Mouse (Mus musculus) liver, embryonic 13.5 days (tissue): ENCODE measurements around the gene Bach2. TPM values are rescaled to one million over a fixed set of nuclear protein-coding genes. Genes with fewer than 3 reads are reported as not detected.

Experiments
- ATAC-seq: fragments of 200-750 bp; cut with Nextera tagmentation; 2 replicates; pipeline ENCODE4 v1.8.0; 2017; ENCODE audit warnings: low read depth, mild to moderate bottlenecking, moderate number of reproducible peaks, moderate library complexity
- DNase-seq: peaks from one replicate; pipeline ENCODE4 v3.0.0; 2022
- H3K27ac ChIP-seq: fragments of 300-500 bp; sonication (generic); 2 replicates; pipeline ENCODE4 v1.5.1; 2015; ENCODE audit warnings: moderate library complexity, mild to moderate bottlenecking, inconsistent platforms
- H3K27me3 ChIP-seq: fragments of 300-500 bp; sonication (generic); 2 replicates; pipeline ENCODE4 v1.6.1; 2015; ENCODE audit warnings: mild to moderate bottlenecking, inconsistent platforms
- H3K36me3 ChIP-seq: fragments of 300-500 bp; sonication (generic); 2 replicates; pipeline ENCODE4 v1.6.1; 2015; ENCODE audit warnings: mild to moderate bottlenecking, inconsistent platforms
- H3K4me1 ChIP-seq: fragments of 300-500 bp; sonication (generic); replicated peaks from 2 replicates; pipeline ENCODE4 v1.6.1; 2015; ENCODE audit warnings: inconsistent platforms
- H3K4me2 ChIP-seq: fragments of 300-500 bp; sonication (generic); 2 replicates; pipeline ENCODE4 v1.6.1; 2015; ENCODE audit warnings: inconsistent platforms, mild to moderate bottlenecking, moderate library complexity
- H3K4me3 ChIP-seq: fragments of 300-500 bp; sonication (generic); replicated peaks from 2 replicates; pipeline ENCODE4 v1.5.1; 2015; ENCODE audit warnings: mild to moderate bottlenecking, inconsistent platforms
- H3K9ac ChIP-seq: fragments of 300-500 bp; sonication (generic); 2 replicates; pipeline ENCODE4 v1.6.1; 2015; ENCODE audit warnings: mild to moderate bottlenecking, inconsistent platforms
- H3K9me3 ChIP-seq: fragments of 300-500 bp; sonication (generic); replicated peaks from 2 replicates; pipeline ENCODE4 v1.6.1; 2016; ENCODE audit warnings: inconsistent platforms
- WGBS: fragments of 180-500 bp; shearing (Covaris S2); methylation state at CpG from one replicate; pipeline ENCODE4 v1.1.7; 2015; ENCODE audit not compliant: insufficient replicate concordance; 5-methylcytosine and 5-hydroxymethylcytosine counted together
- polyA plus RNA-seq: library from polyadenylated mRNA; unstranded; fragments of >200 nt; fragmentation: Nextera tagmentation; extraction: Ambion mirVana; gene quantifications from 2 replicates; pipeline ENCODE4 v1.2.1, GENCODE M21; 2015

Gene Bach2
- polyA plus RNA-seq, 1 experiment from 2014 or later: 1.2 TPM

- Histone ChIP-seq H3K27me3 (no peaks in the 10 kb centered on the region), H3K4me3 (no peak overlapping the region), H3K4me2 (no peak overlapping the region), H3K9me3 (no peaks in the 10 kb centered on the region), H3K36me3 (no peaks in the 10 kb centered on the region), H3K27ac (no peak overlapping the region), H3K9ac (no peak overlapping the region), H3K4me1 (peaks cover 41% of the 10 kb centered on the region)
- DNase-seq (no peak), ATAC-seq (no peak)
- 65% methylated on average over 1 of the region's 1 CpGs for WGBS
Observed at GRCm38 (mm10) chr4:32334131-32334530, 95.5 kb downstream of the Bach2 start.

- Histone ChIP-seq H3K9ac (no peak overlapping the region), H3K4me2 (no peak overlapping the region), H3K4me3 (no peak overlapping the region), H3K27ac (no peak overlapping the region), H3K36me3 (no peaks in the 10 kb centered on the region), H3K9me3 (no peaks in the 10 kb centered on the region), H3K4me1 (peaks cover 39% of the 10 kb centered on the region), H3K27me3 (no peaks in the 10 kb centered on the region)
- DNase-seq: no peak
- ATAC-seq: no peak
- WGBS: 65% methylated on average over 5 of the region's 5 CpGs
Observed at GRCm38 (mm10) chr4:32334765-32335164, 96.2 kb downstream of the Bach2 start.

- Histone ChIP-seq H3K4me2 (no peak overlapping the region), H3K4me3 (no peak overlapping the region), H3K36me3 (no peaks in the 10 kb centered on the region), H3K9me3 (no peaks in the 10 kb centered on the region), H3K9ac (no peak overlapping the region), H3K27ac (no peak overlapping the region), H3K4me1 (peaks cover 37% of the 10 kb centered on the region), H3K27me3 (no peaks in the 10 kb centered on the region)
- WGBS: 62% methylated on average over 12 of the region's 12 CpGs
- DNase-seq (no peak), ATAC-seq (no peak)
Observed at GRCm38 (mm10) chr4:32335659-32336058, 97.1 kb downstream of the Bach2 start.

- Histone ChIP-seq H3K4me1 (peaks cover 28% of the 10 kb centered on the region), H3K36me3 (no peaks in the 10 kb centered on the region), H3K27ac (no peak overlapping the region), H3K9me3 (no peaks in the 10 kb centered on the region), H3K4me2 (no peak overlapping the region), H3K4me3 (no peak overlapping the region), H3K27me3 (no peaks in the 10 kb centered on the region), H3K9ac (no peak overlapping the region)
- WGBS: 30% methylated on average over 4 of the region's 4 CpGs
- DNase-seq: no peak
- ATAC-seq: peak; percentile 45; the same call in 1 of the 2 replicates
Observed at GRCm38 (mm10) chr4:32336642-32337041, 98.0 kb downstream of the Bach2 start.

- ATAC-seq: peak; percentile 87
- Histone ChIP-seq H3K27me3 (no peaks in the 10 kb centered on the region), H3K4me3 (no peak overlapping the region), H3K27ac (no peak overlapping the region), H3K4me1 (peaks cover 28% of the 10 kb centered on the region), H3K9ac (no peak overlapping the region), H3K4me2 (peak overlapping the region; percentile 39), H3K9me3 (no peaks in the 10 kb centered on the region), H3K36me3 (no peaks in the 10 kb centered on the region)
- WGBS: 4% methylated on average over 11 of the region's 11 CpGs
- DNase-seq: peak; percentile 40
Observed at GRCm38 (mm10) chr4:32337638-32338037, 99.0 kb downstream of the Bach2 start.

GRCm38 (mm10) chr4:32338451-32338850 is 99.8 kb downstream of the Bach2 start:
- no peaks in the 10 kb centered on the region for H3K27me3 ChIP-seq
- peaks cover 32% of the 10 kb centered on the region for H3K4me1 ChIP-seq
- no peaks in the 10 kb centered on the region for H3K9me3 ChIP-seq
- no peak overlapping the region for H3K4me3 ChIP-seq
- no peak for DNase-seq
- no peak overlapping the region for H3K4me2 ChIP-seq
- ATAC-seq: no peak
- 75% methylated on average over 10 of the region's 10 CpGs for WGBS
- H3K9ac ChIP-seq: no peak overlapping the region
- H3K36me3 ChIP-seq: no peaks in the 10 kb centered on the region
- no peak overlapping the region for H3K27ac ChIP-seq

GRCm38 (mm10) chr4:32340844-32341243 is 102.2 kb downstream of the Bach2 start:
- H3K4me3 ChIP-seq: no peak overlapping the region
- WGBS: 77% methylated on average over 7 of the region's 7 CpGs
- H3K27me3 ChIP-seq: no peaks in the 10 kb centered on the region
- no peak overlapping the region for H3K4me2 ChIP-seq
- H3K4me1 ChIP-seq: peaks cover 29% of the 10 kb centered on the region
- no peaks in the 10 kb centered on the region for H3K9me3 ChIP-seq
- no peak overlapping the region for H3K9ac ChIP-seq
- no peaks in the 10 kb centered on the region for H3K36me3 ChIP-seq
- no peak for DNase-seq
- no peak for ATAC-seq
- no peak overlapping the region for H3K27ac ChIP-seq

GRCm38 (mm10) chr4:32342269-32342668 is 103.7 kb downstream of the Bach2 start:
- Histone ChIP-seq H3K9me3 (no peaks in the 10 kb centered on the region), H3K4me1 (peaks cover 19% of the 10 kb centered on the region), H3K9ac (no peak overlapping the region), H3K4me3 (no peak overlapping the region), H3K27me3 (no peaks in the 10 kb centered on the region), H3K4me2 (no peak overlapping the region), H3K27ac (no peak overlapping the region), H3K36me3 (no peaks in the 10 kb centered on the region)
- no peak for ATAC-seq
- 49% methylated on average over 7 of the region's 7 CpGs for WGBS
- no peak for DNase-seq

GRCm38 (mm10) chr4:32343256-32344165 is 104.9 kb downstream of the Bach2 start:
- ATAC-seq: no peak
- Histone ChIP-seq H3K4me2 (no peak overlapping the region), H3K4me3 (no peak overlapping the region), H3K36me3 (no peaks in the 10 kb centered on the region), H3K9me3 (no peaks in the 10 kb centered on the region), H3K27me3 (no peaks in the 10 kb centered on the region), H3K9ac (no peak overlapping the region), H3K27ac (peak overlapping the region; percentile 6; the same call in 1 of the 2 replicates), H3K4me1 (peaks cover 9% of the 10 kb centered on the region)
- DNase-seq: no peak
- whole genome bisulfite sequencing: 15% methylated on average over 14 of the region's 14 CpGs

GRCm38 (mm10) chr4:32344276-32344675 is 105.7 kb downstream of the Bach2 start:
- Histone ChIP-seq H3K4me3 (no peak overlapping the region), H3K27me3 (no peaks in the 10 kb centered on the region), H3K27ac (no peak overlapping the region), H3K36me3 (no peaks in the 10 kb centered on the region), H3K4me2 (no peak overlapping the region), H3K4me1 (peaks cover 9% of the 10 kb centered on the region), H3K9me3 (no peaks in the 10 kb centered on the region), H3K9ac (no peak overlapping the region)
- no peak for DNase-seq
- 53% methylated on average over 9 of the region's 9 CpGs for WGBS
- ATAC-seq: no peak

GRCm38 (mm10) chr4:32347202-32347601 is 108.6 kb downstream of the Bach2 start:
- Histone ChIP-seq H3K9me3 (no peaks in the 10 kb centered on the region), H3K4me2 (no peak overlapping the region), H3K4me3 (no peak overlapping the region), H3K4me1 (peaks cover 17% of the 10 kb centered on the region), H3K27ac (no peak overlapping the region), H3K27me3 (no peaks in the 10 kb centered on the region), H3K9ac (no peak overlapping the region), H3K36me3 (no peaks in the 10 kb centered on the region)
- 17% methylated on average over 6 of the region's 6 CpGs for WGBS
- no peak for DNase-seq
- no peak for ATAC-seq

GRCm38 (mm10) chr4:32347711-32348110 is 109.1 kb downstream of the Bach2 start:
- Histone ChIP-seq H3K27ac (no peak overlapping the region), H3K4me1 (peaks cover 22% of the 10 kb centered on the region), H3K9ac (no peak overlapping the region), H3K27me3 (no peaks in the 10 kb centered on the region), H3K9me3 (no peaks in the 10 kb centered on the region), H3K4me2 (no peak overlapping the region), H3K4me3 (no peak overlapping the region), H3K36me3 (no peaks in the 10 kb centered on the region)
- no peak for DNase-seq
- ATAC-seq: no peak
- WGBS: 65% methylated on average over 5 of the region's 5 CpGs
